Mouse (Mus musculus) urinary bladder, postnatal 14 days (tissue): ENCODE results near the gene Fam110a.
A peak's percentile ranks its signal among the peaks of the same experiment; 100 is the strongest.

Experiments used
- DNase-seq: peaks from one replicate; pipeline ENCODE4 v3.0.0; 2021; ENCODE audit warnings: low spot score

Gene Fam110a

GRCm38 (mm10) chr2:151970191-151971172 is 9.5 kb downstream of the Fam110a start:
- DNase-seq = peak; percentile 93

- no peak for DNase-seq
Observed at GRCm38 (mm10) chr2:151969396-151969795, 10.6 kb downstream of the Fam110a start.

DNA sequence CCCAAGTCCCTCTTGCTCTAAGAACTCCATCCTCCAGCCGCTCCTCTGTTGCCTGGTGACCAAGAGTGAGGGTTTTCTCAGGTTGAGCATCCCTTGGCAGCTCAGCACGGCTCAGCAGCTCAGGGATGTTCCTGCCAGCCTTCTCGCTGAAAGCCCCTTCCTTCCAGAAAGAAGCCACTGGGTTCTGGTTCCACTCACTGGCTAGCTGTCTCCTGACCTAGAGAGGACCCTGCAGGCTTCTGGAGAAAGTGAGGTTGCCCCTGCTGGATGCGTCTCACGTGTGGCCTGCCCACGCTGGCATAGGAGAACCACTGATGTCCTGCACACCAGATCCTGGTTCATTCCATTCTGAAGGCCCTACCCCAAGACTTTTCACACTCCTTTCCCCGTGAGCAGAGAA is 11.0 kb downstream of the Fam110a start:
- DNase-seq = no peak

- no peak for DNase-seq
Observed at GRCm38 (mm10) chr2:151968451-151968850, 11.6 kb downstream of the Fam110a start.

- DNase-seq = no peak
Observed at GRCm38 (mm10) chr2:151967792-151968191, 12.2 kb downstream of the Fam110a start.

DNA sequence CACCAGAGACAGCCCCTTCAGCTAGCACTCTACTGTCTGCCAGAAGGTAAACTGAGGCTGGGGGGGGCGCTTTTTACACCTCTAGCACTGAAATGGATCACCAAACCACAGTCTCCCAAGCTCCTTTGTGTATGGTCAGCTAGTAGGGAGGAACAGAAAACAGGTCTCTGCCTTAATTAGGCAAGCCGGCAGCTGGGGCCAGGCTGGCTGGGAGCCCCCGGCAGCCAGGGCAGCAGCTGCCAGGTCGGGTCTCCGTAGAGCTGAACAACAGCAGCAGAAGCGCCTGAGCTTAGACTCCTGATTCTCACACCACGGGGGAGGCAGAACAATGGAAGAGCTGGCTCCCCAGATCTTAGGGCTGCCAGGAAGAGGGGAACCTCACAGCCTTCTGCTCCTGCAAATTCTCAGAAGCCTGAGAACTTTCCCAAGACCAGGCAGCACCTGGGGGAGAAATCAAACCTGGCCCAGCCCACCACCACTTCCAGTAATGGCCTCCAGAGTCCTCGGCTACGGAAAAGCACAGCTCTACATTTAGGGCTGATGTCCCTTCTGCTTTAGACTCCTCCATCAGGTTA is 12.8 kb downstream of the Fam110a start:
- DNase-seq = no peak

- DNase-seq = no peak
Observed at GRCm38 (mm10) chr2:151964052-151964451, 16.0 kb downstream of the Fam110a start.

DNA sequence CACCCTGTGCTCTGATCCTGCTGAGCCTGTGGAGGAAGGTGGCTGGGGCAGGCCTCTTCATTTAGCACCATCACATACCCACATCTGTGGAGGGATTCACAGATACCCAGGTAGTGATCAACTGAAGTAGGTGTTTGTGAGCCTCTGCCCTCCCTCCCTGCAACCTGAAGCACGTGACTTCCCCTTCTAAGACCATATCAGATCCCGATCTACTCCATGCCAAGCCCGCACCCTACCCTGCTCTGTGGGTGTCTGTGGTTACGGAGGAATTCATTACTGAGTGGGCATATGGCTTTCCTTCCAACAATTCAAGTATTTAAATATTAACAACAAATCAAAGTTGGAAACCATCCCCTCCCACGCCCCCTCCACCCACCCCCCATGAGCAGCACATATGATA is 16.7 kb downstream of the Fam110a start:
- no peak for DNase-seq

GRCm38 (mm10) chr2:151962474-151962873 is 17.5 kb downstream of the Fam110a start:
- peak; percentile 92 for DNase-seq

DNA sequence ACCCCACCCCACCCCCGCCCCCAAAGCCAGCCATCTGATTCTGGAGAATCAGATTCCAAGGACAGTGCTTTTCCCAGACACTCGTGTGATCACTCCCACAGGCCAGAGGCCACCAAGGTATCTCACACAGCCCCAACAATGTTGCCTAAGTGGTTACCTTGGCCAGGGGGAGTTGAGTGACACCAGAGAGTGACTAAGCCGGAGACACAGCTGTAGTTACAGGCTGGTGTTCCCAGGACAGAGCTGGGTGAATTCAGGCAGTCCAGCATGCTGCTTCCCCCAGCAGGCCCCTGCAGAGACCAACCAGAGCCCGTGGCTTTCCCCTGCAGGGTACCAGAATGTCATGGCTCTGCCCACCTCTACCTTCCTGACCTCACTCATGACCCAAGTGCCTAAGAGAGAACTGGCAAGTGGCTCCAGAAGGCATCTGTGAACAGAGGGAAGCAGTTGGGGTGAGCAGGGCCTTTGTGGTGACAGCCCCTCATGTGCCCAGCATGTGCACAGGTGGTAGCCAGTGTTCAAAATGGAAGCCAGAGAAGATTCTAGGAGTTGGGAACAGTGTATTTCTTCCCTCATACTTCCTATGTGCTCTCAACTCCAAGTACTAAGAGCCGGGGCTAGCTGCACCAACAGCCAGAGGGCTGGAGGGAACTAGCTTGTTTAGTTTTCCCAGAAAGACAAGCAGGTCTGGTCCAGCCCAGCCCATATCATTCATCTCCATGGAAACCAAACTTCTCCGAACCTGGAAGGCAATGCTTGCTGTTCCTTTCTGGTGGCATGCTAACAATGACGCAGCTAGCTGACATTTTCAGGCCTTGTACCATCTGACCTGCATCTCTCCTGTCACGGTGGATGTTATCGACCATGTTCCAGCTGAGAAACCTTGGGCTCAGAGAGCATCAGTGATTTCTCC is 18.5 kb downstream of the Fam110a start:
- no peak for DNase-seq

DNA sequence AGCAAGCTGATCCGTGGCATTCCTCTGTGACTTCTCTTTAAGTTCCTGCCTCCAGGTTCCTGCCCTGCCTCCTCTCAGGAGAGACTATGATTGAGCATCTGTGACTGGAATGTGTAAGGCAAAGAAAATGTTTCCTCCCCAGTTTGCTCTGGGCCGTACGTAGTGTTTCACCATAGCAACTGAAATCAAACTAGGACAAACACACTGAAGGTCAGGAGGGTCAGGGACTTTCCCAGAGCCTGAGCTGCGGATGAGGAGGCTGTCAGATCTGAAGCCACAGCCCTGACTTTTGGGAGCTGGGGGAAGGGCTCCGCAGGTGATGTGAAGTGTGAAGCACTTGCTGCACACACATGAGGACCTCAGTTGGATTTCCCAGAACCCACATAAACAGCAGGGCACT is 20.7 kb downstream of the Fam110a start:
- no peak for DNase-seq

GRCm38 (mm10) chr2:151956500-151957137 is 23.4 kb downstream of the Fam110a start:
- no peak for DNase-seq

DNA sequence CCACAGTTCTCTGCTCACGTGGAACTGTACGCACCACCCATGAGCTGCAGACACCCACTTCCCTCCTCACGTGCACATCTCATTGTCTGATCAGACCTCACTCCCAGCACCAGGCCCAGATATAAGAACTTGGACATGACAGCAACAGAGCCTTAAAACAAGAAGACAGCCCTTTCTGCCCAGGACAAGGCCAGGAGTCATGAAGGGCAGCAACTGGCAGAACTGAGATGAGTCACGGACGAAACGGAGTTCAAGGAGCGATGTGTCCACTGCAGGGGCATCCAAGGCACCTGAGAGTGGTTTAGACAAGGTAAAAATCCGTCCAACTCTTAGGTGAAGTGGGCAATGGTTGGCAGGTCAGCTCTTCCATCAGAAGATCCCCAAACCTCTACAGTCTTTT is 26.4 kb downstream of the Fam110a start:
- DNase-seq = no peak

- no peak for DNase-seq
Observed at GRCm38 (mm10) chr2:151949082-151949774, 30.8 kb downstream of the Fam110a start.

- DNase-seq = no peak
Observed at GRCm38 (mm10) chr2:151948311-151948710, 31.7 kb downstream of the Fam110a start.

DNA sequence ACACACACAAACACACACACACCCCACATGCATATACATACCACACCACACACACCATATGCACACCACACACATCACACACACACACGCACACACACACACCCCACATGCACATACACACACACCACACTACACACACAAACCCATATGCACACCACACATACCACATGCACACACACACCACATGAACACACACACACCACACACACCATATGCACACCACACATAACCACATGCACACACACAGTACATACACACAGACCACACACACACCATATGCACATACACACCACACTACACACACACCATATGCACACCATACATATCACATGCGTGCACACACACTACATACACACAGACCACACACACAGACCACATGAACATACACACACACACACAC is 32.4 kb downstream of the Fam110a start:
- DNase-seq = no peak

DNA sequence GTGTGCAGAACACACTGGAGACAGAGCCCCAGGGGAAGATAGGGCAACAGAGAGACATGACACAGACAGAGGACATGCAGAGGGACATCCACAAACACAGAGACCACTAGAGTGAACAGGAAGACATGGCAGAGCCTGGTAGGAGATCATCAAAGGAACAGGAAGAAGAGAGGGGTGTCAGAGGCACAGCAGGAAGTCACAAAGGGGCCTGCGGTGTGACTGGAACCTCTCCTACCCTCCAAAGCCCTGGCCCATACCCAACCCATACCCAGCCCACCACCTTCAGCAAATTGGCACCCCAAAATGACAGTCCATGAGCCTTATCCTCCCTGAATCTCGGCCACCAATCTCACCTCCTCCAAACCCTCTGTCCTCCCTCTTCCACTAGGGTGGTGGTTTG is 35.9 kb downstream of the Fam110a start:
- no peak for DNase-seq

GRCm38 (mm10) chr2:151941269-151941668 is 38.8 kb downstream of the Fam110a start:
- DNase-seq = peak; percentile 53

DNA sequence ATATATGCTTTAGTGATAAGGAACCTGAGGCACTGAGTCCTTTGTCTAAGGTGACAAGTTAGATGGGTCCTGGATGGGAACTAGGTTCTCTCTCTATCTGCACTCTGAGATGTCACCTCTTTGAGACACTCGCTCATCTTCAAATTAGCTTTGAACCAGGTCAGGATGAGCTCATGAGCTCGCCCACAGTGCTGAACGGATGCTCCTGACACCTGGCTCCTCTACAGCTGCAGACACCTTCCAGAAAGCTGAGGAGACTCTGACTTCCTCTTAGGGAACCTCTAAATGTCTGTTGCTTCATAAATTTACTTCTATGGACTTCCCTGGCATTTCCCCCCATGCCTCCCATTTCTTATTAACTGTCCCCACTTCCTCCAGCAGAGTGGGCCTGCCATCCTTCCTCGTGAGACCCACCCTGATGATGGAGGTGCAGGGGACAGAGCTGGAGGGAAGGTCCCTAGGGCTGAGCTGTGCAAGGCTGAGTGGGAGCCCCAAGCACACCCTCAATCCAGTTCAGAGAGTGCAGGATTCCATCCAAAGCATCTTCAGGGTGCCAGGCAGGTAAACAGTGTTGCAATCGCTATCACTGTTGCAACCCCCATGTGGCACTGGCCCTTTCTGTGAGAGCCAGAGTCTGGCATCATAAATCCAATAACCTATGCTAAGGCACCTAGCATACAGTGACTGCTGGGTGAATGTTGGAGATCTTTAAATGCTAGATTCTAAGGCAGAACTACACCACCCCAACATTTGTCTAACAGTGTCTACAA is 40.2 kb downstream of the Fam110a start:
- no peak for DNase-seq

GRCm38 (mm10) chr2:151938780-151939200 is 41.2 kb downstream of the Fam110a start:
- peak; percentile 70 for DNase-seq
